Mouse (Mus musculus): ENCODE data around the gene Mrfap1.

Mrfap1 gene

GRCm38 (mm10) chr5:36786052-36786451 lies 10.5 kb downstream of the Mrfap1 start:
- no peak for DNase-seq (ENCODE audit: low spot score in 2 of 2)

- no peak for DNase-seq (ENCODE audit: low spot score in 2 of 2)
Observed at GRCm38 (mm10) chr5:36779512-36779911, 17.1 kb downstream of the Mrfap1 start.

GRCm38 (mm10) chr5:36778901-36779300 lies 17.7 kb downstream of the Mrfap1 start:
- no peak for DNase-seq (ENCODE audit: low spot score in 2 of 2)

GRCm38 (mm10) chr5:36777186-36777585 lies 19.4 kb downstream of the Mrfap1 start:
- DNase-seq (ENCODE audit: low spot score in 2 of 2), result no peak

- no peak for DNase-seq (ENCODE audit: low spot score in 2 of 2)
Observed at GRCm38 (mm10) chr5:36776021-36776575, 20.5 kb downstream of the Mrfap1 start.

GRCm38 (mm10) chr5:36775317-36775716 lies 21.3 kb downstream of the Mrfap1 start:
- DNase-seq (ENCODE audit: low spot score in 2 of 2), result no peak

- no peak for DNase-seq (ENCODE audit: low spot score in 2 of 2)
Observed at GRCm38 (mm10) chr5:36772586-36772985, 24.0 kb downstream of the Mrfap1 start.

- no peak for DNase-seq (ENCODE audit: low spot score in 2 of 2)
Observed at GRCm38 (mm10) chr5:36769603-36770002, 27.0 kb downstream of the Mrfap1 start.

- DNase-seq (ENCODE audit: low spot score in 2 of 2), result no peak
Observed at GRCm38 (mm10) chr5:36766958-36767703, 29.4 kb downstream of the Mrfap1 start.

GRCm38 (mm10) chr5:36759848-36760247 lies 36.7 kb downstream of the Mrfap1 start:
- DNase-seq (ENCODE audit: low spot score in 2 of 2), result no peak

GRCm38 (mm10) chr5:36757033-36757432 lies 39.5 kb downstream of the Mrfap1 start:
- no peak for DNase-seq (ENCODE audit: low spot score in 2 of 2)

- DNase-seq (ENCODE audit: low spot score in 2 of 2), result no peak
Observed at GRCm38 (mm10) chr5:36750119-36751078, 46.2 kb downstream of the Mrfap1 start.

GRCm38 (mm10) chr5:36748536-36749061 lies 48.0 kb downstream of the Mrfap1 start, which contains the start of gene Bloc1s4:
Bloc1s4 (minus strand) TSS chr5:36748650.
- DNase-seq (ENCODE audit: low spot score in 2 of 2), result peak; percentile 83 to 93

GRCm38 (mm10) chr5:36747794-36748535 lies 48.6 kb downstream of the Mrfap1 start:
- DNase-seq (ENCODE audit: low spot score in 2 of 2), result peak in 1 of 2 experiments; percentile 77

- DNase-seq (ENCODE audit: low spot score in 2 of 2), result no peak
Observed at GRCm38 (mm10) chr5:36747071-36747470, 49.5 kb downstream of the Mrfap1 start.

All from spleen, postnatal 4 days (tissue).